Mouse (Mus musculus) hindbrain, embryonic 10.5 days (tissue): ENCODE data around the gene Thsd7b. TPM values are rescaled to one million over a fixed set of nuclear protein-coding genes. Genes with fewer than 3 reads are reported as not detected.
"Not testable (repeated sequence)": the region's sequence is repeated elsewhere in the genome, so short reads cannot be mapped to it uniquely, and the experiment has no call there.

ENCODE experiments used
- DNase-seq: peaks from one replicate; pipeline ENCODE4 v3.0.0-alpha.2; 2017; ENCODE audit warnings: low spot score
- H3K27ac ChIP-seq: fragments of 300-500 bp; sonication (generic); 2 replicates; pipeline ENCODE4 v1.5.1; 2016; ENCODE audit warnings: mild to moderate bottlenecking, moderate library complexity
- H3K27me3 ChIP-seq: fragments of 300-500 bp; sonication (generic); 2 replicates; pipeline ENCODE4 v1.6.1; 2016; ENCODE audit warnings: mild to moderate bottlenecking; ENCODE audit not compliant: poor library complexity, insufficient read depth, severe bottlenecking
- H3K36me3 ChIP-seq: fragments of 300-500 bp; sonication (generic); 2 replicates; pipeline ENCODE4 v1.6.1; 2016; ENCODE audit warnings: mild to moderate bottlenecking, moderate library complexity
- H3K4me1 ChIP-seq: fragments of 300-500 bp; sonication (generic); replicated peaks from 2 replicates; pipeline ENCODE4 v1.6.1; 2016; ENCODE audit warnings: mild to moderate bottlenecking
- H3K4me3 ChIP-seq: fragments of 300-500 bp; sonication (generic); 2 replicates; pipeline ENCODE4 v1.5.1; 2016; ENCODE audit warnings: mild to moderate bottlenecking, moderate library complexity
- H3K9me3 ChIP-seq: fragments of 300-500 bp; sonication (generic); 2 replicates; pipeline ENCODE4 v1.6.1; 2016; ENCODE audit warnings: mild to moderate bottlenecking, moderate library complexity
- WGBS: fragments of 180-500 bp; shearing (Covaris S2); methylation state at CpG from one replicate; pipeline ENCODE4 v1.1.7; 2016; 5-methylcytosine and 5-hydroxymethylcytosine counted together
- polyA plus RNA-seq: library from polyadenylated mRNA; unstranded; fragments of >200 nt; fragmentation: Nextera tagmentation; extraction: Ambion mirVana; gene quantifications from 2 replicates; pipeline ENCODE4 v1.2.1, GENCODE M21; 2016

The Thsd7b gene
- polyA plus RNA-seq, 1 experiment from 2014 or later, result 7.6 TPM

GRCm38 (mm10) chr1:129608395-129608794, 335.3 kb downstream of the Thsd7b start:
- WGBS, result 83% methylated on average over 3 of the region's 3 CpGs
- Histone ChIP-seq H3K4me1 (peaks cover 10% of the 10 kb centered on the region), H3K27ac (no peak overlapping the region), H3K4me3 (no peak overlapping the region), H3K9me3 (no peaks in the 10 kb centered on the region), H3K27me3 (no peaks in the 10 kb centered on the region), H3K36me3 (no peaks in the 10 kb centered on the region)
- DNase-seq, result no peak

GRCm38 (mm10) chr1:129616080-129616479, 343.0 kb downstream of the Thsd7b start:
- 76% methylated on average over 1 of the region's 1 CpGs for WGBS
- DNase-seq, result no peak
- Histone ChIP-seq H3K4me3 (no peak overlapping the region), H3K9me3 (no peaks in the 10 kb centered on the region), H3K36me3 (no peaks in the 10 kb centered on the region), H3K27ac (no peak overlapping the region), H3K4me1 (peaks cover 14% of the 10 kb centered on the region), H3K27me3 (no peaks in the 10 kb centered on the region)

DNA sequence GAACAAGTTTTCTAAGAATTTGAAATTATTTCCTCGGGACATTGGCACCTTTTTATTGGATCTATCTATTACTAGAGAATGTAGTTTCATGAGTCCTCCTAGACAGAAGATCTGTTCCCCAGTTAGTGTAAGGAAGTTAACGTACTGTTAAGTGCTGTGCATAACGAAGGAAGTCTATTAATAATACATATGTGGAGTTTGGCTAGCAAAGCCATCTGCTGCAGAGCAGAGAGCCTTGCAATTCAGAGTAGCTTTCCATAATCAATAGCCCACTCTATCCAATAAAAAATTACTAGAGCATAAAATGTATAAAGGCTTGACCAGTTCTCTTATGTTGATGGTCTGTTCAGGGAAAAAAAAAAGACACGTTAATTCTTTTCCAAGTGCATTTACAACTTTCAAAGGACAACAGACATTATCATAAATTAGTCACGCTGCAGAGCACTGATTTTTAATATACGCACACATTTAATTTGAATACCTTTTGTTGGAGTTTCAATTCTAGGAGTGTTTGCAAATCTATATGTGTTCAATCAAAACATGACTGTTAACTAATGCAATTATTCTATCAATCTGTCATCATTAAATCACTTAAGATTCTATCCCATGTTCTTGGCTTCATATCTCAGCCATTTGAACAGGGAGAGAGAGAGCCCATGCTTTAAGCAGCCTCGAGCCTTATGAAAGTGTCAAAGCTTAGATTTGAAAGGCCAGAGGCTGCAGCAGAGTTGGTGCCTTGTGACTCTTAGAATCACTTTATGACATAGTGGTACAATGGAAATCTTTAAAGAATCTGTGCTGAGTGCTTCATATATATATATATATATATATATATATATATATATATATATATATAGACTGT, 346.6 kb downstream of the Thsd7b start:
- Histone ChIP-seq H3K4me3 (no peak overlapping the region), H3K27me3 (no peaks in the 10 kb centered on the region), H3K27ac (no peak overlapping the region), H3K9me3 (no peaks in the 10 kb centered on the region), H3K4me1 (peaks cover 14% of the 10 kb centered on the region), H3K36me3 (no peaks in the 10 kb centered on the region)
- DNase-seq, result no peak
- 54% methylated on average over 7 of the region's 7 CpGs for WGBS

DNA sequence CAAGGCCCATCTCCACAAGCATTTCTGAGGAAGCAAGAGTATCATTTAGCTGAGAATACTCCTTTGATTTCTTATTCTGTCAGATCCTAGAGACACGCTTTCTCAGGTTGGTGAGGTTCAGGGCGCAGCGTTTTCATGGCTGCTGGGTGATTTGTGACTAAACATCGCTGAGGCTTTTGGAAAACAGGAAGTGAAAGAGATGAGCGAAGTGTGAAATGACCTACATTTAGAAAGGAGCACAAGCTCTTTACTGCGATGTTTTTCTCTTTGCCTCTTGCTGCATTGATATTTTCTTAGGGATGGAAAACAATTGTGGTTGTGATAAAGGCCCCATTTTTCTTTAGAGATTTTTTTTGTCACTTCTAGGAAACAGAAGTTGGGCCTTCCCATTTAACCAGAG, 351.4 kb downstream of the Thsd7b start:
- Histone ChIP-seq H3K27ac (no peak overlapping the region), H3K4me3 (no peak overlapping the region), H3K36me3 (no peaks in the 10 kb centered on the region), H3K9me3 (no peaks in the 10 kb centered on the region), H3K27me3 (no peaks in the 10 kb centered on the region), H3K4me1 (peaks cover 4% of the 10 kb centered on the region; the same call in 1 of the 2 replicates)
- DNase-seq, result no peak
- 86% methylated on average over 6 of the region's 6 CpGs for WGBS

- DNase-seq, result no peak
- H3K4me3 ChIP-seq, result no peak overlapping the region
Observed at GRCm38 (mm10) chr1:129635146-129635545, 362.0 kb downstream of the Thsd7b start.

GRCm38 (mm10) chr1:129644252-129644861, 371.3 kb downstream of the Thsd7b start:
- no peak for DNase-seq
- H3K27me3 ChIP-seq, result no peaks in the 10 kb centered on the region
- no peaks in the 10 kb centered on the region for H3K36me3 ChIP-seq
- H3K4me3 ChIP-seq, result no peak overlapping the region
- 74% methylated on average over 8 of the region's 8 CpGs for WGBS
- no peaks in the 10 kb centered on the region for H3K4me1 ChIP-seq
- H3K27ac ChIP-seq, result no peak overlapping the region
- H3K9me3 ChIP-seq, result no peaks in the 10 kb centered on the region

More at GRCm38 (mm10) chr1:129635146-129635545, 362.0 kb downstream of the Thsd7b start:
- H3K27me3 ChIP-seq, result no peaks in the 10 kb centered on the region
- 84% methylated on average over 4 of the region's 4 CpGs for WGBS
- no peaks in the 10 kb centered on the region for H3K36me3 ChIP-seq
- H3K9me3 ChIP-seq, result no peaks in the 10 kb centered on the region
- no peak overlapping the region for H3K27ac ChIP-seq
- no peaks in the 10 kb centered on the region for H3K4me1 ChIP-seq

DNA sequence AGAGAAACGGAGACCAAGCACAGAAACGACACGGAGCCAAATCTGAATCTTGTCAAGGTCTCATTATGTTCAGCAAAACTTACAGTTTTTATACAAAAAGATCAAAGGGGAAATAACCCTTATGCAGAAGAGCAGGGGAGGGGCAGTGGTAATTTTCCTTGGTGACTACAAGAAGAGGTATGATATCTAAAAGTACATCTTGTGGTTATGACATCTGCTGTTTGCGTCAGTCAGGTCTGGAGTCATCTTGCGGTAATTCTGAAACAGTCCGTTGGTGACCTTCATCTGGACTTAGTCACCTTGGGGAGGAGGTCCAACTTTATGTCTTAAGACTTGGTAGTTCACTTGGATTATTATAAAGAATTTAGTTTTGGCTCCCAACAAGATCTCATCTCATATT, 378.3 kb downstream of the Thsd7b start:
- not testable (repeated sequence) for H3K4me1 ChIP-seq, H3K27me3 ChIP-seq, H3K9me3 ChIP-seq, H3K27ac ChIP-seq, DNase-seq, H3K4me3 ChIP-seq, H3K36me3 ChIP-seq
- WGBS, result 88% methylated on average over 6 of the region's 6 CpGs

- 63% methylated on average over 3 of the region's 3 CpGs for WGBS
- H3K27ac ChIP-seq, result no peak overlapping the region
- no peaks in the 10 kb centered on the region for H3K27me3 ChIP-seq
- no peaks in the 10 kb centered on the region for H3K9me3 ChIP-seq
- no peaks in the 10 kb centered on the region for H3K36me3 ChIP-seq
- H3K4me1 ChIP-seq, result no peaks in the 10 kb centered on the region
- no peak overlapping the region for H3K4me3 ChIP-seq
- no peak for DNase-seq
Observed at GRCm38 (mm10) chr1:129658045-129658444, 384.9 kb downstream of the Thsd7b start.

- no peaks in the 10 kb centered on the region for H3K4me1 ChIP-seq
- H3K27ac ChIP-seq, result no peak overlapping the region
- DNase-seq, result no peak
- H3K9me3 ChIP-seq, result no peaks in the 10 kb centered on the region
- H3K27me3 ChIP-seq, result no peaks in the 10 kb centered on the region
- WGBS, result 82% methylated on average over 1 of the region's 1 CpGs
- H3K36me3 ChIP-seq, result no peaks in the 10 kb centered on the region
- no peak overlapping the region for H3K4me3 ChIP-seq
Observed at GRCm38 (mm10) chr1:129675878-129676277, 402.8 kb downstream of the Thsd7b start.

- Histone ChIP-seq H3K4me1 (no peaks in the 10 kb centered on the region), H3K36me3 (no peaks in the 10 kb centered on the region), H3K27me3 (no peaks in the 10 kb centered on the region), H3K9me3 (no peaks in the 10 kb centered on the region), H3K4me3 (no peak overlapping the region), H3K27ac (no peak overlapping the region)
- no peak for DNase-seq
- 65% methylated on average over 4 of the region's 4 CpGs for WGBS
Observed at GRCm38 (mm10) chr1:129678851-129679250, 405.7 kb downstream of the Thsd7b start.

GRCm38 (mm10) chr1:129705701-129706100, 432.6 kb downstream of the Thsd7b start:
- Histone ChIP-seq H3K27ac (no peak overlapping the region), H3K4me1 (no peaks in the 10 kb centered on the region), H3K36me3 (no peaks in the 10 kb centered on the region), H3K9me3 (no peaks in the 10 kb centered on the region), H3K4me3 (no peak overlapping the region), H3K27me3 (no peaks in the 10 kb centered on the region)
- no peak for DNase-seq
- WGBS, result 86% methylated on average over 1 of the region's 1 CpGs

- H3K4me3 ChIP-seq, result no peak overlapping the region
- no peak for DNase-seq
- H3K36me3 ChIP-seq, result no peaks in the 10 kb centered on the region
- no peaks in the 10 kb centered on the region for H3K4me1 ChIP-seq
- WGBS, result 92% methylated on average over 3 of the region's 3 CpGs
- H3K27me3 ChIP-seq, result no peaks in the 10 kb centered on the region
- H3K27ac ChIP-seq, result no peak overlapping the region
- H3K9me3 ChIP-seq, result no peaks in the 10 kb centered on the region
Observed at GRCm38 (mm10) chr1:129712706-129713105, 439.6 kb downstream of the Thsd7b start.

DNA sequence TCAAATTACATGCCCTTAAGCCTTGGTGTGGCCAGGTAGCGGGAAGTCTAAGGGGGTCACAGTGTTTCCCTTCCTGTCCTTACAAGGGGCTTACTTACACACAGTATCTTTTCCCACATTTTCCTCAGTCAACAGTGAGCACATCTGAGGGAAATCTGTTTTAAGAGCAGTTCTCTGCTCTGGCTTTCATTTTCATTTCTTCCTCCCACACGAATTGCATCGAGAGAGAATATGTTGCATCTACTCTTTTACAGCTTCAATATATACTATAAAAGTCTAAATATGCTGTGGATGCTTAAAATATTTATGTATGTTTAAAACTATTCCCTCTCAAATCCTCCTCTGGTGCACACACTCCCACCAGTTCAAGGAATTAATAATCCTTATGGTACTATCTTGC, 440.5 kb downstream of the Thsd7b start:
- Histone ChIP-seq H3K36me3 (no peaks in the 10 kb centered on the region), H3K4me3 (no peak overlapping the region), H3K27me3 (no peaks in the 10 kb centered on the region), H3K4me1 (no peaks in the 10 kb centered on the region), H3K27ac (no peak overlapping the region), H3K9me3 (no peaks in the 10 kb centered on the region)
- 91% methylated on average over 3 of the region's 3 CpGs for WGBS
- no peak for DNase-seq
